ENCODE assay signal across 8 mouse cellular contexts in genomic region chr17:51111194-51111593, GRCm38 (mm10).
A peak's percentile ranks its signal among the peaks of the same experiment; 100 is the strongest.
DNase-seq lines count a peak whose midpoint lies in the region; ATAC-seq and TF ChIP-seq lines count a peak whose summit lies in the region.

No protein-coding gene starts in this region.

- no peak overlapping the region for H3K4me2 ChIP-seq in hindbrain, embryonic 11.5 days (replicated peaks; ENCODE audit: low read depth, low read length)
- H3K4me2 ChIP-seq in hindbrain, embryonic 12.5 days (replicated peaks), result no peak overlapping the region
- H3K4me2 ChIP-seq in forebrain, embryonic 16.5 days (ENCODE audit: low read length), result no peak overlapping the region
- H3K4me2 ChIP-seq in stomach, postnatal 0 days (replicated peaks; ENCODE audit: low read depth), result no peak overlapping the region

- H3K4me1 ChIP-seq in hindbrain, embryonic 11.5 days (replicated peaks; ENCODE audit: control insufficient read depth, insufficient read depth, low read length), result no peaks in the 10 kb centered on the region
- no peaks in the 10 kb centered on the region for H3K4me1 ChIP-seq in hindbrain, embryonic 12.5 days
- no peaks in the 10 kb centered on the region for H3K4me1 ChIP-seq in forebrain, embryonic 16.5 days (replicated peaks; ENCODE audit: control insufficient read depth, insufficient read depth, low read length)
- no peaks in the 10 kb centered on the region for H3K4me1 ChIP-seq in stomach, postnatal 0 days (replicated peaks; ENCODE audit: control insufficient read depth, insufficient read depth)

- peak; percentile 28 for DNase-seq in hindbrain, embryonic 11.5 days (ENCODE audit: low spot score)
- peak; percentile 12 for DNase-seq in right cerebral cortex, adult 18-20 months
- DNase-seq in right cerebral cortex, adult 2 months (ENCODE audit: low spot score in 2 of 2), result no peak
- no peak for DNase-seq in stomach, postnatal 0 days (ENCODE audit: low spot score)
- DNase-seq in gastrocnemius, postnatal 36 days, result no peak
- no peak for DNase-seq in gastrocnemius, postnatal 4 days (ENCODE audit: low spot score in 2 of 2)

- H3K4me3 ChIP-seq in hindbrain, embryonic 11.5 days (ENCODE audit: low read depth, low read length), result no peak overlapping the region
- no peak overlapping the region for H3K4me3 ChIP-seq in hindbrain, embryonic 12.5 days
- H3K4me3 ChIP-seq in forebrain, embryonic 16.5 days (replicated peaks; ENCODE audit: low read length), result no peak overlapping the region
- H3K4me3 ChIP-seq in stomach, postnatal 0 days (ENCODE audit: low read depth, low read length), result no peak overlapping the region

- H3K36me3 ChIP-seq in hindbrain, embryonic 11.5 days (ENCODE audit: control insufficient read depth, insufficient read depth, low read length), result no peaks in the 10 kb centered on the region
- no peaks in the 10 kb centered on the region for H3K36me3 ChIP-seq in hindbrain, embryonic 12.5 days
- no peaks in the 10 kb centered on the region for H3K36me3 ChIP-seq in forebrain, embryonic 16.5 days (ENCODE audit: control insufficient read depth, insufficient read depth)
- H3K36me3 ChIP-seq in stomach, postnatal 0 days (ENCODE audit: control insufficient read depth, insufficient read depth, low read length), result no peaks in the 10 kb centered on the region

- no peak overlapping the region for H3K9ac ChIP-seq in hindbrain, embryonic 11.5 days (ENCODE audit: low read depth, low read length)
- H3K9ac ChIP-seq in hindbrain, embryonic 12.5 days, result no peak overlapping the region
- no peak overlapping the region for H3K9ac ChIP-seq in forebrain, embryonic 16.5 days (replicated peaks; ENCODE audit: low read depth, low read length)
- H3K9ac ChIP-seq in stomach, postnatal 0 days (ENCODE audit: low read length), result no peak overlapping the region

- intact Hi-C loops in gastrocnemius, postnatal 36 days (cut with DNase I), result no loop called here

- no peak for ATAC-seq in hindbrain, embryonic 11.5 days (ENCODE audit: low FRiP score)
- no peak for ATAC-seq in hindbrain, embryonic 12.5 days (ENCODE audit: low FRiP score)
- ATAC-seq in forebrain, embryonic 16.5 days, result peak; percentile 67
- no peak for ATAC-seq in stomach, postnatal 0 days (ENCODE audit: low FRiP score, low TSS enrichment)

- no peak overlapping the region for H3K27ac ChIP-seq in hindbrain, embryonic 11.5 days (ENCODE audit: low read depth, low read length)
- H3K27ac ChIP-seq in hindbrain, embryonic 12.5 days, result no peak overlapping the region
- H3K27ac ChIP-seq in forebrain, embryonic 16.5 days (ENCODE audit: low read length), result no peak overlapping the region
- H3K27ac ChIP-seq in stomach, postnatal 0 days (replicated peaks), result no peak overlapping the region

- H3K9me3 ChIP-seq in hindbrain, embryonic 11.5 days (ENCODE audit: control insufficient read depth, low read length), result no peaks in the 10 kb centered on the region
- no peaks in the 10 kb centered on the region for H3K9me3 ChIP-seq in hindbrain, embryonic 12.5 days (replicated peaks)
- no peaks in the 10 kb centered on the region for H3K9me3 ChIP-seq in forebrain, embryonic 16.5 days (ENCODE audit: control insufficient read depth, low read length)
- no peaks in the 10 kb centered on the region for H3K9me3 ChIP-seq in stomach, postnatal 0 days (ENCODE audit: control insufficient read depth, low read length)

- no peaks in the 10 kb centered on the region for H3K27me3 ChIP-seq in hindbrain, embryonic 11.5 days (ENCODE audit: control insufficient read depth, insufficient read depth, low read length)
- no peaks in the 10 kb centered on the region for H3K27me3 ChIP-seq in hindbrain, embryonic 12.5 days
- H3K27me3 ChIP-seq in forebrain, embryonic 16.5 days (replicated peaks; ENCODE audit: control insufficient read depth, insufficient read depth, low read length), result no peaks in the 10 kb centered on the region
- H3K27me3 ChIP-seq in stomach, postnatal 0 days (ENCODE audit: control insufficient read depth, insufficient read depth, low read length), result no peaks in the 10 kb centered on the region

- peak; percentile 74 for TF ChIP-seq CTCF in stomach, postnatal 0 days (IDR thresholded peaks at IDR 0.05; ENCODE audit: low read depth)

- no peak for TF ChIP-seq EP300 in stomach, postnatal 0 days (optimal IDR thresholded peaks at IDR 0.05)

- WGBS in hindbrain, embryonic 11.5 days, result 64% methylated on average over 2 of the region's 2 CpGs
- WGBS in hindbrain, embryonic 12.5 days, result 73% methylated on average over 2 of the region's 2 CpGs
- WGBS in forebrain, embryonic 16.5 days, result 56% methylated on average over 2 of the region's 2 CpGs
- 58% methylated on average over 2 of the region's 2 CpGs for WGBS in stomach, postnatal 0 days

Comparison
In these comparisons a context has a peak if more than half of its experiments do, and no peak if none do; other contexts are left out.
1. DNase-seq: peak in hindbrain, embryonic 11.5 days (single experiment) and right cerebral cortex, adult 18-20 months (single experiment); none in right cerebral cortex, adult 2 months (0 of 2), stomach, postnatal 0 days (single experiment), gastrocnemius, postnatal 36 days (0 of 2) and gastrocnemius, postnatal 4 days (0 of 2).